Mouse (Mus musculus) bone marrow, adult 2 months (tissue): ENCODE measurements around the gene Dusp23. TPM values are rescaled to one million over a fixed set of nuclear protein-coding genes. Genes with fewer than 3 reads are reported as not detected.

ENCODE experiments used
- H3K27ac ChIP-seq: fragments of 200-500 bp; 2 replicates; pipeline ENCODE4 v1.5.1; 2012; ENCODE audit warnings: low read depth, mild to moderate bottlenecking, control low read depth, inconsistent platforms, low read length; ENCODE audit not compliant: control insufficient read depth, poor library complexity, insufficient read depth
- H3K4me1 ChIP-seq: fragments of 200-500 bp; 2 replicates; pipeline ENCODE4 v1.6.1; 2011; ENCODE audit warnings: low read length; ENCODE audit not compliant: control insufficient read depth, insufficient read depth
- H3K4me3 ChIP-seq: fragments of 200-500 bp; replicated peaks from 2 replicates; pipeline ENCODE3; 2011; ENCODE audit warnings: mild to moderate bottlenecking, low read depth, low read length, control low read depth; ENCODE audit not compliant: control insufficient read depth
- CTCF ChIP-seq: fragments of 200-500 bp; IDR thresholded peaks from 2 replicates; pipeline ENCODE4 v1.5.1; 2011; ENCODE audit warnings: low read length, control low read depth; ENCODE audit not compliant: control insufficient read depth, insufficient read depth
- POLR2A ChIP-seq: fragments of 200-500 bp; IDR thresholded peaks from 2 replicates; pipeline ENCODE4 v1.6.1; 2011; ENCODE audit warnings: low read depth, mild to moderate bottlenecking, control low read depth, low read length, borderline replicate concordance; ENCODE audit not compliant: control insufficient read depth
- WGBS: fragments of 180-500 bp; shearing (Covaris S2); methylation state at CpG from one replicate; pipeline ENCODE4 v1.1.7; 2018; 5-methylcytosine and 5-hydroxymethylcytosine counted together
- polyA plus RNA-seq: library from polyadenylated mRNA; stranded (reverse); fragments of >200 nt; gene quantifications from 2 replicates; pipeline ENCODE4 v1.2.4, GENCODE M21; 2011; ENCODE audit warnings: low replicate concordance; ENCODE audit not compliant: missing spikeins, insufficient read depth, insufficient read length

Gene Dusp23
- polyA plus RNA-seq, 1 experiment, result 7.2 TPM

GRCm38 (mm10) chr1:172593321-172593720, 39.4 kb downstream of the Dusp23 start:
- WGBS, result 66% methylated on average over 3 of the region's 3 CpGs
- H3K4me3 ChIP-seq, result no peak overlapping the region
- peaks cover 1% of the 10 kb centered on the region; the same call in 1 of the 2 replicates for H3K4me1 ChIP-seq
- H3K27ac ChIP-seq, result no peak overlapping the region
- TF ChIP-seq POLR2A (no peak), CTCF (no peak)

DNA sequence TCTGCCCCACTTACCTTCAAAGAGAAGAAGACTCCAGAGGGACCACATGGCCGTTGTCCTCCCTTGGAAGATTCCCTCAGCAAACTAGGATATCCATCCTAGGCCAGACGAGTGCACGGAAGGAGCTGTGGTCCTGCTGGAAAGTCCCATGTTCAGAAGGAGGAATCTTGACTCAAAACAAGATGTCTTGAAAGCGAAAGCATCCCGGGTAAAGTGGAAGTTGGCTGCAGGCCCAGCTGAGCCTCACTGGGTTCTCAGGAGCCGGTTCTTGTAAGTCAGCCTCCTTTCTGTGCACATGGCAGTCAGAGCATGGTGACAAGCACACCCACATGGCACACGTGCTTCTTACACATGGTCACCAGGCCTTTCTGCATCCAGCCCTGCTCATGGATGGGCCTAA, 42.4 kb downstream of the Dusp23 start, which contains the start of gene Slamf8:
Gene Slamf8, minus strand, starts transcription at position 184 of the 400 bp plus-strand sequence.
- no peak within 1 kb of the TSS for H3K27ac ChIP-seq
- H3K4me3 ChIP-seq, result no peak within 1 kb of the TSS
- 25% methylated on average over 7 of the region's 7 CpGs for WGBS
- H3K4me1 ChIP-seq, result peaks cover 1% of the 10 kb centered on the region; the same call in 1 of the 2 replicates
- no peak for TF ChIP-seq POLR2A
- no peak for TF ChIP-seq CTCF

- Histone ChIP-seq H3K27ac (no peak overlapping the region), H3K4me3 (no peak overlapping the region), H3K4me1 (peaks cover 1% of the 10 kb centered on the region; the same call in 1 of the 2 replicates)
- TF ChIP-seq POLR2A (no peak), CTCF (no peak)
- WGBS, result 78% methylated on average over 26 of the region's 26 CpGs
Observed at GRCm38 (mm10) chr1:172585612-172586567, 46.9 kb downstream of the Dusp23 start.

DNA sequence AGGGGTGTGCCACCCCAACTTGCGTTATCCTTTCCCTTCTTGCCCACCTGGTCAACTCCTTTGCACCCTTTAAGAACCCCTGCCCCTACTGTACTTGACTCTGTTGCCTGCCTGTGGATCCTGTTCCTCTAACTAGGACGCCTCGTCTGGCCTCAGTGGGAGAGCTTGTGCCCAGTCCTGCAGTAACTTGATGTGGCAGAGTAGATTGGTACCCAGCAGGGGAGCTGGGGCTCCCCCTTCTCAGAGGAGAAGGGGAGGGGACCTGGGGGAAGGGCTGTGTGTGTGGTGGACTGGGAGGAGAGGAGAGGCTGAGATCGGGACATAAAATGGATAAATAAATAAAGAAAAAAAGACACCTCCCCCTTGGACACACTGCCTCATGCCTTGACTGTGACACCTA, 47.7 kb downstream of the Dusp23 start:
- TF ChIP-seq POLR2A (no peak), CTCF (no peak)
- 72% methylated on average over 4 of the region's 4 CpGs for whole genome bisulfite sequencing
- no peak overlapping the region for H3K4me3 ChIP-seq
- no peak overlapping the region for H3K27ac ChIP-seq
- H3K4me1 ChIP-seq, result no peaks in the 10 kb centered on the region; the same call in 1 of the 2 replicates

DNA sequence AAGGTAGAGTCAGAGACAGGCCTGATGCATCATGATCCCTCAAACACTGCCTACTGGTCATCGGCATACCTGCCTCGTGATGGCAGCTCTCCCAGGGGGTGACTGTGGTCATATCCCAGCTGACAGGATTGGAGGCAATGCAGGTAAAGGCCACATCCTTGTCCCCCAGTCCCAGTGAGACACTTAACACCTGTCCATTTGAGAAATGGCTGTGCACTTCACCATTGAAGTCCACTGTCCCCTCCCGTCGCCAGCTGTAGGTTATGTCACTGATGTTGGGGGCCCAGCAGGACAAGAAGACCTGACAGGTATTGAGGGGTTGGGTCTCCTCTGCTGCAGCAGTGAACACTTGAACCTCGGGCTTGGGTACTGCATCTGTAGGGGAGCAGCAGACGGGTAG, 48.5 kb downstream of the Dusp23 start:
- no peak overlapping the region for H3K4me3 ChIP-seq
- H3K27ac ChIP-seq, result no peak overlapping the region
- TF ChIP-seq CTCF (no peak), POLR2A (no peak)
- 74% methylated on average over 6 of the region's 6 CpGs for WGBS
- no peaks in the 10 kb centered on the region; the same call in 1 of the 2 replicates for H3K4me1 ChIP-seq

DNA sequence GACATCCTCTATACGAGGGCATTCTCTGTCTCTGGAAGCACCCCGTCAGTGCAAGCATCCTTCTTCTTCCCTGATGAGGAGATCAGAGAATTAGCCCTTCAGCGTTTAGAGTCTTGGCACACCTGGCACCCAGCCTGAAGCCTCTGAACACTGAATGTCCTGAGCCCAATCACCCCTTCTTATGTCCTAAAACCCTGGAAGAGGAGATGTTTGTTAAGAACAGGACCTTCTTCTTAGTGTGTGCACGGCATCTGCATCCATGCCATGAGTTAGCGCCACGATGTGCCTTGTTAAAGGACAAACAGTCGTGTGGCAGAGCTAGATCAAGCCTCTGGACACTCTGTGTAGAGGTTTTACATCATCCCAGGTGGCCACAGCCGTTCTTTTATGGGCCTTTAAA, 50.3 kb downstream of the Dusp23 start:
- no peak overlapping the region for H3K4me3 ChIP-seq
- no peaks in the 10 kb centered on the region for H3K4me1 ChIP-seq
- 79% methylated on average over 8 of the region's 8 CpGs for WGBS
- H3K27ac ChIP-seq, result no peak overlapping the region
- TF ChIP-seq CTCF, result no peak
- no peak for TF ChIP-seq POLR2A

Other genes starting within 250 kb of the Dusp23 start
- gene Slamf9, start 157.6 kb downstream of the Dusp23 start, polyA plus RNA-seq, result 1.7 and 5.4 TPM in 2 replicates
- gene Igsf9, start 151.2 kb downstream of the Dusp23 start, polyA plus RNA-seq, result 3.1 and 3.7 TPM in 2 replicates
- 66.2 and 153 TPM in 2 replicates for gene Tagln2, start 132.9 kb downstream of the Dusp23 start, polyA plus RNA-seq
- gene Cfap45, start 112.2 kb downstream of the Dusp23 start, polyA plus RNA-seq, result 0.47 and 5.2 TPM in 2 replicates
- gene Vsig8, start 77.0 kb downstream of the Dusp23 start, polyA plus RNA-seq, result not detected in 2 replicates
- 3.7 TPM in 1 of 2 replicates, not detected in the other for gene Slamf8, start 42.4 kb downstream of the Dusp23 start, polyA plus RNA-seq
- gene Fcrl6, start 30.4 kb downstream of the Dusp23 start, polyA plus RNA-seq, result not detected in 2 replicates
- gene Crp, start 65.1 kb upstream of the Dusp23 start, polyA plus RNA-seq, result 1.3 TPM in 1 of 2 replicates, not detected in the other